ENCODE assay signal across 22 mouse cellular contexts in the genomic region with DNA sequence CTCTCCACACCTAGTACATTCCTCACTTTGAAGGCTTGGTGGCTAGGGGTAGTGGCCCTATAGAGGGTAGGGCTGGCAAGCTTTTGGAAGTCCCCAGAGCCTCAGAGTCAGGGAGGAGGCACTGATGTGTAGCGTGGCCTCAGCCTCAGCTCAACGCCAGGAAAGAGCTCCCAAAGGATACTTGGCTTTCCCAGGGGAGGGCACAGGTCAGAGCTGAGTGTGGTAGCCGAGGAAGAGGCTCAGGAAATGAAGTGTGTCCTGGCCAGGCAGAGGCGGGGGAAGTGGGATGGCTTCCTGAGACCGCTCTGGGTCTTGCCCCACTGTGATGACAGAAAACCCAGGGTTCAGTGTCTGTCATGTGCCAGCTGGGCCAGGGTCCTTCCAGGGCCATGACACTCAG. TPM values are rescaled to one million over a fixed set of nuclear protein-coding genes. Genes with fewer than 3 reads are reported as not detected.
DNase-seq lines count a peak whose midpoint lies in the region; ATAC-seq lines count a peak whose summit lies in the region.
"Had no signal": no experiment of that assay in that cellular context is flagged by ENCODE, and none has a peak within 500 bp of the region (broad histone marks: within the 10 kb centered on the region; RNA-seq: fewer than 3 reads in every experiment).

No protein-coding gene starts in this region.

- H3K4me1 ChIP-seq in heart, embryonic 15.5 days (replicated peaks): peaks cover 48% of the 10 kb centered on the region
- H3K4me1 ChIP-seq: forebrain, embryonic 12.5 days; limb, embryonic 13.5 days; midbrain, embryonic 15.5 days; neural tube, embryonic 15.5 days had no signal

- no peak overlapping the region for H3K4me2 ChIP-seq in heart, embryonic 15.5 days
- H3K4me2 ChIP-seq: forebrain, embryonic 12.5 days; limb, embryonic 13.5 days; midbrain, embryonic 15.5 days; neural tube, embryonic 15.5 days had no signal

- peak overlapping the region; percentile 32; the same call in 1 of the 2 replicates for H3K27ac ChIP-seq in heart, embryonic 15.5 days
- H3K27ac ChIP-seq: forebrain, embryonic 12.5 days; gastrocnemius, adult 2 months; hindbrain, embryonic 10.5 days; limb, embryonic 13.5 days; midbrain, embryonic 15.5 days; neural tube, embryonic 15.5 days had no signal

- no peak for ATAC-seq in heart, embryonic 15.5 days (replicated peaks; ENCODE audit: insufficient number of reproducible peaks, insufficient read depth, low FRiP score, low read depth)
- ATAC-seq in monocyte, adult 5-6 weeks (replicated peaks; ENCODE audit: insufficient number of reproducible peaks, low FRiP score, low TSS enrichment, poor library complexity, severe bottlenecking): no peak
- ATAC-seq: CD4-positive, CD25-positive, alpha-beta regulatory T cell, adult 4 months; liver, postnatal 0 days; midbrain, embryonic 15.5 days; Patski had no signal

- peak; percentile 36 for DNase-seq in adrenal gland, adult 2 months
- DNase-seq in adrenal gland, postnatal 4 days (ENCODE audit: low spot score in 2 of 2): no peak
- no peak for DNase-seq in heart, postnatal 36 days
- DNase-seq in kidney, postnatal 36 days: peak; percentile 12 to 34
- DNase-seq in kidney, adult 9 months: no peak
- peak; percentile 23 to 55 for DNase-seq in adrenal gland, postnatal 36 days
- DNase-seq: cerebellum, adult 9-11 months; gastrocnemius, adult 2 months; kidney, adult 18-20 months; liver, postnatal 0 days; thymus, postnatal 36 days had no signal

- H3K36me3 ChIP-seq in heart, embryonic 15.5 days: no peaks in the 10 kb centered on the region
- H3K36me3 ChIP-seq: forebrain, embryonic 12.5 days; hindbrain, embryonic 10.5 days; limb, embryonic 13.5 days; midbrain, embryonic 15.5 days; neural tube, embryonic 15.5 days had no signal

- H3K9me3 ChIP-seq in heart, embryonic 15.5 days (replicated peaks): no peaks in the 10 kb centered on the region
- H3K9me3 ChIP-seq: forebrain, embryonic 12.5 days; hindbrain, embryonic 10.5 days; limb, embryonic 13.5 days; megakaryocyte, embryonic 14.5 days; midbrain, embryonic 15.5 days; neural tube, embryonic 15.5 days had no signal

- intact Hi-C loops in heart, postnatal 36 days (cut with DNase I): no loop called here

- H3K4me3 ChIP-seq in heart, embryonic 15.5 days: no peak overlapping the region
- H3K4me3 ChIP-seq: forebrain, embryonic 12.5 days; gastrocnemius, adult 2 months; hindbrain, embryonic 10.5 days; limb, embryonic 13.5 days; megakaryocyte, embryonic 14.5 days; midbrain, embryonic 15.5 days; neural tube, embryonic 15.5 days had no signal

- no peak overlapping the region for H3K9ac ChIP-seq in heart, embryonic 15.5 days
- H3K9ac ChIP-seq: forebrain, embryonic 12.5 days; limb, embryonic 13.5 days; liver, postnatal 0 days; midbrain, embryonic 15.5 days; neural tube, embryonic 15.5 days had no signal

- no peaks in the 10 kb centered on the region for H3K27me3 ChIP-seq in heart, embryonic 15.5 days
- H3K27me3 ChIP-seq: limb, embryonic 13.5 days; midbrain, embryonic 15.5 days; neural tube, embryonic 15.5 days; Patski had no signal

- 54% methylated on average over 5 of the region's 5 CpGs for WGBS in heart, embryonic 15.5 days

RNA-seq across cellular contexts. Expression of gene Kcnq1, which starts 30.4 kb away (rescaled TPM):
- total RNA-seq in adrenal gland, adult 2 months (2021): 1 to 10 TPM; 1.9 to 4.1 TPM
- 14.2 and 17.2 TPM in 2 replicates for polyA plus RNA-seq in adrenal gland, adult 2 months (2012; rRNA removed)
- total RNA-seq in adrenal gland, postnatal 4 days (2021): 1 to 10 TPM; 3.4 to 5.6 TPM
- polyA plus RNA-seq in heart, embryonic 15.5 days (2015; fragmentation: Nextera tagmentation; extraction: Ambion mirVana): 25.8 and 27.5 TPM in 2 replicates
- total RNA-seq in heart, postnatal 36 days (2021): 10 to 100 TPM; 34.3 to 37.1 TPM
- total RNA-seq in adrenal gland, postnatal 36 days (2021): 1 to 10 TPM; 2.9 to 7.6 TPM
- total RNA-seq in monocyte, adult 5-6 weeks (2017): not detected in 3 replicates
- polyA plus RNA-seq: CD4-positive, CD25-positive, alpha-beta regulatory T cell, adult 4 months had no signal

RNA-seq across cellular contexts. Expression of gene Trpm5, which starts 42.1 kb away (rescaled TPM):
- under 1 TPM; 0.23 to 0.24 TPM for total RNA-seq in adrenal gland, adult 2 months (2021)
- polyA plus RNA-seq in adrenal gland, adult 2 months (2012; rRNA removed): 0.40 and 0.48 TPM in 2 replicates
- total RNA-seq in adrenal gland, postnatal 4 days (2021): 1 to 10 TPM; 5.2 to 6.0 TPM
- polyA plus RNA-seq in heart, embryonic 15.5 days (2015; fragmentation: Nextera tagmentation; extraction: Ambion mirVana): 3.8 and 4.7 TPM in 2 replicates
- not detected for total RNA-seq in heart, postnatal 36 days (2021)
- total RNA-seq in adrenal gland, postnatal 36 days (2021): under 1 TPM in 1 of 2 experiments, not detected in 1; 0.43 TPM
- 0.11 TPM in 1 of 3 replicates, not detected in the others for total RNA-seq in monocyte, adult 5-6 weeks (2017)
- total RNA-seq: gastrocnemius, adult 2 months had no signal
- polyA plus RNA-seq: CD4-positive, CD25-positive, alpha-beta regulatory T cell, adult 4 months; cortical plate, adult 2 months had no signal

Comparison
In these comparisons a context has a peak if more than half of its experiments do, and no peak if none do; other contexts are left out.
1. DNase-seq: peak in adrenal gland, adult 2 months (single experiment), kidney, postnatal 36 days (2 of 2) and adrenal gland, postnatal 36 days (2 of 2); none in adrenal gland, postnatal 4 days (0 of 2), heart, postnatal 36 days (0 of 2) and kidney, adult 9 months (single experiment).
2. RNA of gene Kcnq1, which starts 30.4 kb away (total RNA-seq): 34.3 to 37.1 TPM in heart, postnatal 36 days; 2.9 to 7.6 TPM in adrenal gland, postnatal 36 days, 3.4 to 5.6 TPM in adrenal gland, postnatal 4 days, 1.9 to 4.1 TPM in adrenal gland, adult 2 months and not detected in monocyte, adult 5-6 weeks; every median in the first group is over 4 times any median in the second.